Mouse (Mus musculus) lung, postnatal 0 days (tissue): ENCODE results near the gene Slc46a2. TPM values are rescaled to one million over a fixed set of nuclear protein-coding genes. Genes with fewer than 3 reads are reported as not detected.

ENCODE experiments used
- ATAC-seq: fragments of 200-750 bp; cut with Nextera tagmentation; 2 replicates; pipeline ENCODE4 v1.8.0; 2017; ENCODE audit warnings: moderate library complexity
- DNase-seq: peaks from one replicate; pipeline ENCODE4 v3.0.0-alpha.2; 2016; ENCODE audit warnings: low spot score
- H3K27ac ChIP-seq: fragments of 300-500 bp; sonication (generic); 2 replicates; pipeline ENCODE4 v1.5.1; 2014; ENCODE audit warnings: antibody characterized with exemption, mild to moderate bottlenecking, low read length, mixed read lengths
- H3K27me3 ChIP-seq: fragments of 300-500 bp; sonication (generic); replicated peaks from 2 replicates; pipeline ENCODE4 v1.6.1; 2014; ENCODE audit warnings: low read length, mixed read lengths; ENCODE audit not compliant: insufficient read depth
- H3K36me3 ChIP-seq: fragments of 300-500 bp; sonication (generic); 2 replicates; pipeline ENCODE4 v1.6.1; 2014; ENCODE audit warnings: low read length, mixed read lengths; ENCODE audit not compliant: insufficient read depth
- H3K4me1 ChIP-seq: fragments of 300-500 bp; sonication (generic); 2 replicates; pipeline ENCODE4 v1.6.1; 2014; ENCODE audit warnings: antibody characterized with exemption, low read depth, low read length, mixed read lengths; ENCODE audit not compliant: insufficient read depth
- H3K4me2 ChIP-seq: fragments of 300-500 bp; sonication (generic); replicated peaks from 2 replicates; pipeline ENCODE4 v1.6.1; 2014; ENCODE audit warnings: low read depth, mild to moderate bottlenecking, low read length, moderate library complexity, mixed read lengths
- H3K4me3 ChIP-seq: fragments of 300-500 bp; sonication (generic); 2 replicates; pipeline ENCODE4 v1.5.1; 2014; ENCODE audit warnings: low read depth, low read length
- H3K9ac ChIP-seq: fragments of 300-500 bp; sonication (generic); replicated peaks from 2 replicates; pipeline ENCODE4 v1.6.1; 2014; ENCODE audit warnings: low read depth, mild to moderate bottlenecking
- H3K9me3 ChIP-seq: fragments of 300-500 bp; sonication (generic); 2 replicates; pipeline ENCODE4 v1.6.1; 2016; ENCODE audit warnings: low read length, mixed read lengths
- CTCF ChIP-seq: IDR thresholded peaks from 2 replicates; pipeline ENCODE4 v1.5.1; 2016; ENCODE audit warnings: antibody characterized with exemption, mild to moderate bottlenecking
- EP300 ChIP-seq: IDR thresholded peaks from 2 replicates; pipeline ENCODE4 v1.6.1; 2016; ENCODE audit warnings: antibody characterized with exemption, mild to moderate bottlenecking, control low read depth
- WGBS: fragments of 180-500 bp; shearing (Covaris S2); extraction: QIAGEN DNeasy Blood & Tissue Kit; methylation state at CpG from one replicate; pipeline ENCODE4 v1.1.7; 2014; 5-methylcytosine and 5-hydroxymethylcytosine counted together
- polyA plus RNA-seq: library from polyadenylated mRNA; unstranded; fragments of >200 nt; fragmentation: Nextera tagmentation; extraction: Ambion mirVana; gene quantifications from 2 replicates; pipeline ENCODE4 v1.2.1, GENCODE M21; 2015

Slc46a2 gene
- polyA plus RNA-seq, 1 experiment from 2014 or later, result 0.10 TPM

DNA sequence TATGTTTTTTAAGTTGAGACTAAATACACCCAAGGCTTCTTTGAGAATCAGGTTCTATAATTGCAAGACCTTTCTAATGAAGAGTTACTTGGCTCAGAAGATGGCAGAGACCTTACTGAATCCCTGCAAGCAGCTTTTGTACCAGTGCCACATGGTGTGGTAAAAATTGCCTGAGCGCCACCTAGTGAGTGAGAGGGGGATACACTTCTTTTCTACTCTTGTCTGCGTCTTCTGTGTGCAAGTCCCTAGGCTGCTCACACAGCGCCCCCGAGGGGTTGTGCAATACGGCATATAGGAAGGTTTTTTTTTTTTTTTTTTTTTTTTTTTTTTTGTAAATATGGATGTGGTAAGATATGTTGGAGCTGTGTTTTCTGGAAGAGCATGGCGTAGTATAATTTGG, 13.5 kb upstream of the Slc46a2 start:
- no peaks in the 10 kb centered on the region for H3K4me1 ChIP-seq
- H3K27ac ChIP-seq, result no peak overlapping the region
- no peak overlapping the region for H3K9ac ChIP-seq
- H3K36me3 ChIP-seq, result no peaks in the 10 kb centered on the region
- ATAC-seq (peak; percentile 90), DNase-seq (peak; percentile 93)
- no peak overlapping the region for H3K4me3 ChIP-seq
- TF ChIP-seq CTCF, result peak; percentile 86
- no peak for TF ChIP-seq EP300
- H3K9me3 ChIP-seq, result no peaks in the 10 kb centered on the region
- H3K4me2 ChIP-seq, result no peak overlapping the region
- WGBS, result 10% methylated on average over 6 of the region's 6 CpGs
- H3K27me3 ChIP-seq, result no peaks in the 10 kb centered on the region

- no peaks in the 10 kb centered on the region for H3K36me3 ChIP-seq
- H3K4me2 ChIP-seq, result no peak overlapping the region
- TF ChIP-seq EP300 (no peak), CTCF (no peak)
- H3K27ac ChIP-seq, result no peak overlapping the region
- no peaks in the 10 kb centered on the region for H3K4me1 ChIP-seq
- no peak for ATAC-seq
- H3K27me3 ChIP-seq, result no peaks in the 10 kb centered on the region
- H3K4me3 ChIP-seq, result no peak overlapping the region
- no peaks in the 10 kb centered on the region for H3K9me3 ChIP-seq
- WGBS, result 76% methylated on average over 3 of the region's 3 CpGs
- no peak overlapping the region for H3K9ac ChIP-seq
- no peak for DNase-seq
These were observed 12.8 kb upstream of the Slc46a2 start for GRCm38 (mm10) chr4:59927666-59928065.

DNA sequence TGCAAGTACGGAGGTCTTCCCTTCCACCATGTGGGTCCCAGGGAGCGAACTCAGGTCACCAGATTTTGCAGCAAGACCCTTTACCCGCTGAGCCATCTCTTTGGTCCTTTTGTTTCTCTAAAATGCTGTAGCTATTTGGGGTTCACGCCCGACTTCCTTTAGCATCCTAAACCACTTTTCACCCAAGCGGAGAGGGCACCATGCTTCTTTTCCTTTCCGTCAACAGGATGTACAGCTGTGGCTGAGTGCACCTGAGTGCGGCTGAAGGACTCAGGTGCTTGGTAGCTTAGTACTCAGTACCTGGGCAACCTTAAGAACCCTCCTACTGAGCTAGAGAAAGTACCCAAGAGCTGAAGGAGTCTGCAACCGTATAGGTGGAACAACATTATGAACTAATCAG, 10.2 kb upstream of the Slc46a2 start:
- no peak for ATAC-seq
- Histone ChIP-seq H3K9ac (no peak overlapping the region), H3K27ac (no peak overlapping the region), H3K9me3 (no peaks in the 10 kb centered on the region), H3K27me3 (no peaks in the 10 kb centered on the region), H3K4me3 (no peak overlapping the region), H3K4me2 (no peak overlapping the region), H3K4me1 (no peaks in the 10 kb centered on the region), H3K36me3 (no peaks in the 10 kb centered on the region)
- no peak for DNase-seq
- 74% methylated on average over 9 of the region's 9 CpGs for WGBS
- TF ChIP-seq CTCF (no peak), EP300 (no peak)

DNA sequence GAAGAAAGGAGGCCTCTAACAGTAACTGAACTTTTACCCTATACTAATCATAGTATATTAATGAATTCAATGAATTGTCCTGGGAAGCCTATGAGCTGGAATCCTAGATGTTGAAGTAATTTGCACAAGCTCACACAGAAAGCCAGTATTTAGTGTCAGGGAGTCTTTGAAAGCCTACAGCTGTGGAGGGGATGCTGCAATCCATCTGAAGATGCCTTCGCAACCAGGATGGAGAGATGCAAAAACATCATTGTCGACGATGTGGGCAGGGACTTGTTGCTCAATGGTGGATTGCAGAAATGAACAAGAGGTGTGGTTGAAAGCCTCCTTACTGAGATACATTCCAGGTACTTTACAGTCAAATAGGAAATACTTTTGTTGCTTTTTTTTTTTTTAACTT, 3.1 kb upstream of the Slc46a2 start:
- Histone ChIP-seq H3K9me3 (no peaks in the 10 kb centered on the region), H3K36me3 (no peaks in the 10 kb centered on the region), H3K4me2 (no peak overlapping the region), H3K27me3 (0 out of 2 replicates have a peak, but pooled peaks cover 3% of the 10 kb centered on the region), H3K4me3 (no peak overlapping the region), H3K27ac (no peak overlapping the region), H3K9ac (no peak overlapping the region), H3K4me1 (no peaks in the 10 kb centered on the region)
- WGBS, result 71% methylated on average over 3 of the region's 3 CpGs
- peak; percentile 59 for DNase-seq
- TF ChIP-seq EP300, result no peak
- no peak for TF ChIP-seq CTCF
- peak; percentile 57; the same call in 1 of the 2 replicates for ATAC-seq

DNA sequence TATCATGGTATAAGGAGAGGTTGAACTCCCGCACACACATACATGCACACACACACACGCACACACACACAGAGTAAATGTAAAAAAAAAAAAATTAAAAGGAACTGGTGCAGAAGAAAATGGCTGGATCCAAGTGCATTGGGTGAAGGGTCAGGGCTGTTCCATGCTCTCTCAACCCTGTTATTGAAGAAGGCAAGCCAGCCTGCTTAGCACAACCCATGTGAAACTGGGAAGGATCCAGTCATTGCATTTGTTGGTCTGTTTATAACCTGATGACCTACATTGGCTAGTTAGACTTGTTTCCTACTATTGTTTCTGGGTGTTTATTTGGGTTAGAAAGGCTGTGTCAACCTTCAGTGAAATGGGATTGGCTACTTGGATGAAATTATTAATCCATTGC, 6.1 kb downstream of the Slc46a2 start:
- 85% methylated on average over 2 of the region's 2 CpGs for WGBS
- Histone ChIP-seq H3K36me3 (0 out of 2 replicates have a peak, but pooled peaks cover 2% of the 10 kb centered on the region), H3K4me2 (no peak overlapping the region), H3K9ac (no peak overlapping the region), H3K27ac (no peak overlapping the region), H3K27me3 (0 out of 2 replicates have a peak, but pooled peaks cover 3% of the 10 kb centered on the region), H3K4me1 (no peaks in the 10 kb centered on the region), H3K9me3 (no peaks in the 10 kb centered on the region), H3K4me3 (no peak overlapping the region)
- DNase-seq (no peak), ATAC-seq (no peak)
- TF ChIP-seq EP300 (no peak), CTCF (no peak)

DNA sequence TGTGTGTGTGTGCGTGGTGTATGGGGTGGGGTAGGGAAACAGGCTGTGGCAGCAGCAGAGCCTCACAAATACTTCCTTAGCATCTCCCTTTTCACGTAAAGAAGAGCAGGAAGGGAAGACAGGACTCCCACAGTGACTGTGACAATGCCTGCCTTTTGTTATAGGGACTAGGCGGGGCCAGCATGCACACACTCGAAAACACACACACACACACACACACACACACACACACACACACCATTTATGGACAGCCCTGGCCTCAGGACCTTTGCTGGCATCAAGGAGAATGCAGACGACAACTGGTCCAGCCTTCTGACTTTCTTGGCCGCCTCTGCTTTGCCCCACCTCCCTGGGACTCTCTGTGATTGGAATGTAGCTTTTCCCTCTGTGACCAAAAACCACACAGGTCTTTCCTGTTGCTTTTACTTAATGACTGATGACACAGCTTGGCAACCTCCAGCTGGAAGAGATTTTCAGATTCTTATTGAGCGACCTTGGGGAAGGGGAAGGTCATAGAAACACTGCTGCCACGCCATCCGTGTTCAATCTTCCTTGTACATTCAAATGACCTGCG, 7.1 kb downstream of the Slc46a2 start:
- no peak for ATAC-seq

More for the DNA sequence above, 7.1 kb downstream of the Slc46a2 start:
- Histone ChIP-seq H3K4me2 (no peak overlapping the region), H3K9ac (no peak overlapping the region), H3K4me1 (no peaks in the 10 kb centered on the region), H3K36me3 (0 out of 2 replicates have a peak, but pooled peaks cover 3% of the 10 kb centered on the region), H3K9me3 (no peaks in the 10 kb centered on the region), H3K27ac (no peak overlapping the region), H3K27me3 (no peaks in the 10 kb centered on the region), H3K4me3 (no peak overlapping the region)
- TF ChIP-seq CTCF (no peak), EP300 (no peak)
- 46% methylated on average over 10 of the region's 10 CpGs for WGBS
- peak; percentile 17 for DNase-seq
